Mouse (Mus musculus) heart, postnatal 0 days (tissue): ENCODE data around the gene Homer2. TPM values are rescaled to one million over a fixed set of nuclear protein-coding genes. Genes with fewer than 3 reads are reported as not detected.

Source experiments
- ATAC-seq: fragments of 200-750 bp; cut with Nextera tagmentation; 2 replicates; pipeline ENCODE4 v1.8.0; 2017; ENCODE audit warnings: low read depth, moderate number of reproducible peaks, moderate library complexity; ENCODE audit not compliant: insufficient read depth
- DNase-seq: peaks from one replicate; pipeline ENCODE4 v3.0.0-alpha.2; 2016; ENCODE audit warnings: low spot score
- H3K27ac ChIP-seq: fragments of 300-500 bp; sonication (generic); 2 replicates; pipeline ENCODE4 v1.5.1; 2014; ENCODE audit warnings: low read depth, mild to moderate bottlenecking
- H3K27me3 ChIP-seq: fragments of 300-500 bp; sonication (generic); 2 replicates; pipeline ENCODE4 v1.6.1; 2014; ENCODE audit warnings: low read length, mixed read lengths; ENCODE audit not compliant: control insufficient read depth, insufficient read depth
- H3K36me3 ChIP-seq: fragments of 300-500 bp; sonication (generic); replicated peaks from 2 replicates; pipeline ENCODE4 v1.6.1; 2014; ENCODE audit warnings: low read length, mixed read lengths; ENCODE audit not compliant: control insufficient read depth, insufficient read depth
- H3K4me1 ChIP-seq: fragments of 300-500 bp; sonication (generic); 2 replicates; pipeline ENCODE4 v1.6.1; 2014; ENCODE audit warnings: antibody characterized with exemption; ENCODE audit not compliant: control insufficient read depth, insufficient read depth
- H3K4me2 ChIP-seq: fragments of 300-500 bp; sonication (generic); 2 replicates; pipeline ENCODE4 v1.6.1; 2014; ENCODE audit warnings: low read depth, mild to moderate bottlenecking, low read length, moderate library complexity
- H3K4me3 ChIP-seq: fragments of 300-500 bp; sonication (generic); 2 replicates; pipeline ENCODE4 v1.5.1; 2014; ENCODE audit warnings: low read depth, low read length
- H3K9ac ChIP-seq: fragments of 300-500 bp; sonication (generic); replicated peaks from 2 replicates; pipeline ENCODE4 v1.6.1; 2014; ENCODE audit warnings: low read depth, low read length, mixed read lengths
- H3K9me3 ChIP-seq: fragments of 300-500 bp; sonication (generic); replicated peaks from 2 replicates; pipeline ENCODE4 v1.6.1; 2016; ENCODE audit warnings: low read length; ENCODE audit not compliant: control insufficient read depth
- CTCF ChIP-seq: IDR thresholded peaks from 2 replicates; pipeline ENCODE4 v1.5.1; 2016; ENCODE audit warnings: antibody characterized with exemption, control low read depth, low read depth
- EP300 ChIP-seq: IDR thresholded peaks from 2 replicates; pipeline ENCODE4 v1.6.1; 2016; ENCODE audit warnings: antibody characterized with exemption, low read depth
- WGBS: fragments of 180-500 bp; shearing (Covaris S2); extraction: QIAGEN DNeasy Blood & Tissue Kit; methylation state at CpG from one replicate; pipeline ENCODE4 v1.1.7; 2014; 5-methylcytosine and 5-hydroxymethylcytosine counted together
- polyA plus RNA-seq: library from polyadenylated mRNA; unstranded; fragments of >200 nt; fragmentation: Nextera tagmentation; extraction: Ambion mirVana; gene quantifications from 2 replicates; pipeline ENCODE4 v1.2.1, GENCODE M21; 2015
- total RNA-seq: library from RNA; depleted of rRNA; stranded (reverse); fragments of >200 nt; gene quantifications from 2 replicates; pipeline ENCODE4 v1.2.3, GENCODE M21; 2014; ENCODE audit warnings: low replicate concordance

The Homer2 gene
- total and polyA plus RNA-seq, 2 experiments from 2014 or later: 19.5 to 51.3 TPM

DNA sequence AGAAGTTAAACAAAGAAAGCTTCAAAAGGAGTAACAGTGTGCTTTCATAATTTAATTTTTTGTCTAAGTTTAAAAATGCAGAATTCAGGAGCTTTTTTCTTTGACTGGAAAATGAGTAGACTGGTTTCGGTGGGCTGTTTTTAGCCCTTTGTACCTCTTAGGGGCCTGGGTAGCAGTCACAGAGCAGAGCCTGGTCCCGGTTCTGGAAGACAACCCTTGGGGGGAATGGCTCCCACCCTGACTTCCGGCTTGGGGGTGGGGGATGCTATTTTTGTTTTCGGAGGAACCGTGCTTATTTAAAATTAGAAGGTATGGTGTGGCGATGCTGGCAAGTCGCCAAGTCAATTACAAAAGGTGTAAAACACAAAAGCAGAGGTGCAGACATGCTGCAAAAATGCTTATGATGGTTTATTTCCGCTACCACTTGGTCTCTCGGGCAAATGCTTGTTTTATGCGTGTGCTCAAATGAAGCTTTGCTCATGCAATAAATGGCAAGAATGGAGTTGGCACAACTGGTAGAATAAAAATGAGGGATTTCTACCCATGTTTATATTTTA lies 34.5 kb downstream of the Homer2 start:
- H3K9ac ChIP-seq: no peak overlapping the region
- no peak for DNase-seq
- H3K4me1 ChIP-seq: peaks cover 16% of the 10 kb centered on the region
- H3K27ac ChIP-seq: peak overlapping the region; percentile 70; the same call in 1 of the 2 replicates
- H3K36me3 ChIP-seq: no peaks in the 10 kb centered on the region
- TF ChIP-seq EP300 (no peak), CTCF (no peak)
- ATAC-seq: no peak
- WGBS: 35% methylated on average over 10 of the region's 10 CpGs
- H3K9me3 ChIP-seq: no peaks in the 10 kb centered on the region
- 0 out of 2 replicates have a peak overlapping the region, but pooled peaks have one; percentile 2 for H3K4me3 ChIP-seq
- H3K27me3 ChIP-seq: no peaks in the 10 kb centered on the region
- H3K4me2 ChIP-seq: peak overlapping the region; percentile 37

DNA sequence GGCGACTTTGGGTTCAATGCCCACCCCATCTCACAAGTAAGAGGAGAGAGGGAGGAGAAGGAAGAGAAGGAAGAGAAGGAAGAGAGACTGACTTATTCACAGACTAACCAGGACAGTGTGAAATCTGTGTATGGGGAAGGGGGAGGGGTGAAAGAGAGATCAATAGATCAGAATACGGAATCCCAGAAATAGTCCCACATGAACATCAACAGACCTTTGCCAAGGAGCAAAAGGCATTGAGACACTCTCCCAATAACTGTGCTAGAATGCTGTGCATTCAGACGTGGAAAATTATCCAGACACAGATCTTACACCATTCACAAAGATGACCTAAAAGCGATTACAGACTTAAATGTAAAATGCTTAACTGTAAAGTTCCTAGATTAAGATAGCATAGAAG lies 40.2 kb downstream of the Homer2 start:
- Histone ChIP-seq H3K9ac (no peak overlapping the region), H3K9me3 (no peaks in the 10 kb centered on the region), H3K27me3 (no peaks in the 10 kb centered on the region), H3K36me3 (no peaks in the 10 kb centered on the region), H3K4me1 (no peaks in the 10 kb centered on the region), H3K4me2 (no peak overlapping the region), H3K27ac (no peak overlapping the region), H3K4me3 (no peak overlapping the region)
- DNase-seq (no peak), ATAC-seq (no peak)
- TF ChIP-seq EP300 (no peak), CTCF (no peak)
- 83% methylated on average over 4 of the region's 4 CpGs for WGBS

- Histone ChIP-seq H3K4me3 (no peak overlapping the region), H3K36me3 (no peaks in the 10 kb centered on the region), H3K27me3 (no peaks in the 10 kb centered on the region), H3K9ac (no peak overlapping the region), H3K4me1 (no peaks in the 10 kb centered on the region), H3K4me2 (no peak overlapping the region), H3K27ac (no peak overlapping the region), H3K9me3 (no peaks in the 10 kb centered on the region)
- TF ChIP-seq EP300: no peak
- no peak for TF ChIP-seq CTCF
- no peak for ATAC-seq
- 67% methylated on average over 9 of the region's 9 CpGs for WGBS
- no peak for DNase-seq
These were observed 40.7 kb downstream of the Homer2 start for GRCm38 (mm10) chr7:81666585-81666984.

GRCm38 (mm10) chr7:81663057-81663456 lies 44.3 kb downstream of the Homer2 start:
- H3K4me3 ChIP-seq: no peak overlapping the region
- ATAC-seq (no peak), DNase-seq (no peak)
- H3K27ac ChIP-seq: no peak overlapping the region
- H3K9me3 ChIP-seq: no peaks in the 10 kb centered on the region
- no peaks in the 10 kb centered on the region for H3K4me1 ChIP-seq
- WGBS: 64% methylated on average over 3 of the region's 3 CpGs
- no peak for TF ChIP-seq CTCF
- TF ChIP-seq EP300: no peak
- no peak overlapping the region for H3K4me2 ChIP-seq
- H3K36me3 ChIP-seq: no peaks in the 10 kb centered on the region
- no peak overlapping the region for H3K9ac ChIP-seq
- H3K27me3 ChIP-seq: no peaks in the 10 kb centered on the region

DNA sequence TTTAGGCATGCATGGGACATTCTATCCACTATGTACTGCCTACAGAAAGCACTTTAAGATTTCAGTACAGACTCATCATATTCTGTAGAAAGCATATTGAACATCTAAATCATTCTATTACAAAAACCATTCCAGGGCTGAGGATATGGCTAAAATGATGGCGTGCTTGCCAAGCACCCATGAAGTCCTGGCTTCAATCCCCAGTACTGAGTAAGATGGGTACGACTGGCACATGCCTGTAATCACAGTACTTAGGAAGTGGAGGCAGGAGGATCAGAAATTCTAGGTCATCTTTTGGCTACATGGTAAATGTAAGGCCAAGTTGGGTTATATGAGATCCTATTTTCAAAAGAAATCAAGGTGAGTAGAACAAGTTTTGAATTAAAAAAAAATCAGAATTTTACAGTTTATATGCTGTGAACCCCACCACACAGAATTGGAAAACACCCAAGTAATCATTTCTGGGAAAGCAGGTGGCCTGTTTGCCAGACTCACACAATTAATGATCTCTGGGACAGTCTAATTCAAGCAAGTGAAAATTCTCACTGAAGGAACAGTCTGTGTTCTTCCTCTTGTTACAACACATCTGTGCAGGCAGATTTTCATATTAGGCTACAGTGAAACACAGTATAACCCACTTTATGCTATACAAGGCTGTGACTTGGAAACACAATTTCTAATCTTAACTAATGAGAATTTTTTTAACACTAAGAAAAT lies 49.5 kb downstream of the Homer2 start:
- no peaks in the 10 kb centered on the region for H3K27me3 ChIP-seq
- no peak overlapping the region for H3K27ac ChIP-seq
- H3K4me3 ChIP-seq: no peak overlapping the region
- TF ChIP-seq EP300: no peak
- TF ChIP-seq CTCF: no peak
- peaks cover 23% of the 10 kb centered on the region; the same call in 1 of the 2 replicates for H3K4me1 ChIP-seq
- H3K9ac ChIP-seq: no peak overlapping the region
- H3K4me2 ChIP-seq: no peak overlapping the region
- no peaks in the 10 kb centered on the region for H3K36me3 ChIP-seq
- ATAC-seq: no peak
- DNase-seq: no peak
- no peaks in the 10 kb centered on the region for H3K9me3 ChIP-seq
- WGBS: 87% methylated on average over 2 of the region's 2 CpGs
